Mouse (Mus musculus): ENCODE data around the gene Smpd1.

The Smpd1 gene

DNA sequence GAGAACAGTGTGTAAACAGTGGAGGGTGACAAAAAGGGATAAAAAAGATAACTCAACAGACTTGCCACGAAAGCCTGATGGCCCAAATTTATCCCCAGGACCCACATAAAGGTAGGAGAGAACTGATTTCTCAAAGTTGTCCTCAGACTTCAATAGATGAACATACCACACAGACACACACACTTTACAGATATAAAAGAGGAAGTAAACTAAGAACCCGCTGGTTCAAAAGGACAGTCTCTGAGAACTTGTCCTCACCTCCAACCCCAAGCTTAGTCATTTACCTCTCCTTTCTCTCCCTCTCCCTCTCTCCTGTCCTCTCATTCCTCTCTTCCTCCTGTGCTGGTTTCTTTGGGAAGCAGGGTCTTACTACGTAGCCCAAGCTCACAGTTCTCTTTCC is 8.2 kb downstream of the Smpd1 start:
- no peak for DNase-seq (ENCODE audit: low spot score)

DNA sequence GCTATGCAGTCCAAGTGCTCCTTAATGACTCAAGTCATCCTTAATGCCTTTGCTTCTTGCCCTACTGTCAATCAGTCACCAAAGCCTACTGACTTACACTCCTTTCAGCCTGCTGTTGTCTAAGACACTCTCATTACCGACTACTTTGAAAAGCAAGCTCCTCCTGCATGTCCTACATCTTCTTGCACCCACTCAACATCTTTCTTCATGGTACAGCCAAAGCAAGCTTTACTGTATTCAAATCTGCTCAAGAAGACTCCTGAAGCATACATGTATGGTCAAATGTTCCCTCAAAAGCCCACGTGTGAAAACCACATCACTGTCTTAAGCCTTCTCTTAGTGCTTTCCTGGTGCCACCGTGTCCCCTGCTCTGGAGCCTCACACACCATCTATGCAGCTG is 9.2 kb downstream of the Smpd1 start:
- no peak for DNase-seq (ENCODE audit: low spot score)

DNA sequence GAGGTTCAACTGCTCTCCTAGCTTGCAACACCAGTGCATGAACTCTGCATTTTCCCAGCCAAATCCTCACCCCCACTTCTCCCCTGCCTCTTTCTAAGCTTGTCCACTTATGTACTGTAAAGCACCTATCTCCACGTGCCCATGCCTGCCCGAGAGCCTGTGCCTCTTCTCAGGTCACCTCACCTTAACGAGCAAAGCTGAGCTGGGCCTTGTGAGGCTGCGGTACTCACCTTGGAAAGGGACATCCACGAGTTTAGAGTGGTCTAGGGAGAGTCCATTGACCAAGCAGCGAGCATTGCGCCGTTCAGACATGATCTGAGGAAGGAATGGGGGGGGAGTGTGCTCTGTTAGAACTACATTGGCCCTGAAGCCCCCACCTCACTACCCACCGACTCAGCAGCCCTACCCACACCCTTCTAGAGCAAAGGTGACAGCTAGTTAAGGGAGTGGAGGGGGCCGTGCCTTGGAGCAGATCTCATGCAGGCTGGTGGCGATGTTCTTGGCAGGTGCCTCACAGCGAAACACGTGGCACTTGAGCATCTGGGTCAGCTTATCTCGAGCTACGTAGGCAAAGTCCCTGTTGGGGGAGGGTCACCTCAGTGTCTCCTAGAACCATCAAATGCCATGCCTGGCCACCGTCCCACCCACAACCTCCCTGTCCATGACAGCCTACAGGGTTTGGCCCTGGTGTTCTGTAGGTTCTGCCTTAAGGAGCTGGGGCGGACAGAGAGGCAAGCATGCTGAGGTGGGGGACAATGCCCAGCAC is 11.1 kb downstream of the Smpd1 start:
- DNase-seq (ENCODE audit: low spot score): no peak

DNA sequence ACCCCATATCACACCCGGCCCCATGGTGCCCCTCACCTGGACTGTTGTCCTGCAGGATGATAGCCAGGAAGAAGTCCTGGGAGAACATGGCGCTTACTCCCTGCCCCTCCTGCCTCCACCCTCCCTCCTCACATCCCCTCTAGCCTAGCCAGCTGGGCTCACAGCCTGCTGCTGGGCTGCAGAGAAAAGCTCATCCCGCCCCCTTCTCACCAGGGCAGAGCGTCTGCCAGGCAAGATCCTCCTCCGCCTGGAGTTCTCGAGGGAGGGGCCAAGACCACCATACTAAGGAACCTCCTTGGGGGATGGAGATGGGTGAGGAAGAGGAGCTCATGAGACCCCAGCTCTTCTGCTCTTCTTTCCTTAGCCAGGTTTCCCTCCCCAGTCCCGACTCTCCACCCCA is 14.4 kb downstream of the Smpd1 start:
- DNase-seq (ENCODE audit: low spot score): no peak

DNA sequence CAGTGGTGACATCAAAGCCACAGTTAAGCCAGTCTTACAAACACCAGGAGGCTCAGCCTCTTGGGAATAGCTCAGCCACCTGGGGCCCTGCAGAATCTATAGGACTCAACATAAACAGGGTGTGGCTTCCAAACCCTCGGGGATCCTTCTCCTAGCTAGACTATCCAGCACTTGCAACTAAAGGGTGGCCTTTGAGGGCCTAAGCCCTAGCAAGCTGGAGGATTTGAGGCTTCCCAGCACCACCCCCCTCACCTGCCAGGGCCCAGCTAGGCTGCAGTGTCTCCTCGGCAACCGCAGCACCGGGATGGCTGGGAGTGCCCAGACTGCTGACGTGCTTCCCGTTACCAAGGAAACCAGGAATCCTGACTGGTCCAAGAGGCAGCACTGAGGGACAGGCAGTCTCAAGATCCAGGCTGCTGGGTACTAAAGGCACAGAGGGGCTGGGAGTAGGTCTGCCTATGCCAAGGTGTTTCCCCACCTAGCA is 14.9 kb downstream of the Smpd1 start:
- DNase-seq (ENCODE audit: low spot score): no peak

DNA sequence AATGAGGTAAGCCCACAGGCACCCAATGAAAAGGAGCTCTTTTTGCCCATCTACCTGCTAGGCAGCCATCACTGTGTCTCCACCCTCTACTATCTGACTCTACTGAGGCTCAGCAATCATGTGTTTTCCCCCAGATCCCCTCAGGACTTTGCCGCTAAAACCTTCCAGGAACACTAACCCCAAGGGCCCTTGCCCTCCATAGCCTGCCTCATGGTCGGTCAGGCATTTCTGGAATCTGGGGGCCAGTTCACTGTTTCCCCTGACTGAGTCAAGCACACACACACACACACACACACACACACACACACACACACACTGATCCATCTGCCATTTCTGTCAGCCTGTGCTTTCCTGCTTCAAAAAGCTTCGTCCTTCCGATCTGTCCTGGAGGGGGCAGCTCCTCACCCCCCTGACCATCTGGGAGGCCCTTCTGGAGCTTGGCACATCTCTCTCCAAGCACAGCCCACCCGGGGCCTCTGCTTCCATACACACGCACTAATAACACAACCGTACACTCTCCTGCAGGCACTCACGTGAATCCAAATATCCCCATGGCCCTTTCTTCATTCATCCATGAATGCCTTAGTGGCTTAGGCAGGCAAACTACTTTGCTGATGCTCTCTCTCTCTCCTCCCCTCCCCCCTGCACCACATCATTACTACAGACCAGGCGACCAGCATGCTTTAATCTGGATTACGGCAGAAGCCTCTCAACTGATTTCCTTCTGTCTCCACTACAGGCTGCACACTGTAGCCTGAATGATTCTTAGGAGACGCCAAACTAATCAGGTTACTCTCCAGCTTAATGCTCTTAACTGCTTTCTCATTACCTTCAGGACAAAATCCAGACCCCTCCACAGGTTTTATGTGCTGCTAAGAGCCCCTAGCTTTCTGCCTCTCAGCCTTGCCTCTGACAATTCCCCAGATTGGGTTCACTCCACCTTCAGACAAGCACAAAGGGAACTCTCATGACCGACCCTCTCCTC is 15.6 kb downstream of the Smpd1 start:
- DNase-seq (ENCODE audit: low spot score): no peak

DNA sequence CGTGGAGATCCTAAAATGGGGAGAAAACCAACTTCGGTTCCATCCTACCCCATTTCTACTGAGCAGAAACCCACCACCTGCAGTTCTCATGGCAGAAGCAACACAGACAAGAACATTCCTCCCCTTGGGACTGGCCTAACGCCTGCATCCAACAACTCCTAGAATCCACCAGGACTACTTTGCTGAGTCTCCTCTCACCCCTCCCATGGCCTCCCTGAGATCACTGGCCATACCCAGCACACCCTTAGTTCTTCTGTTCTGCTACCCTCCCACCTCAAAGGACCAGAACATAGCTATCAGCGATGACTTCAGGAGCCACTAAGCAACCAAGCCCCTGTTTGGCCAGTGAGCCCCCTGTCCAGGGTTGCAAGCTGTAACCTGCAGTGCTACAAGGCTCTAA is 16.6 kb downstream of the Smpd1 start:
- DNase-seq (ENCODE audit: low spot score): no peak

DNA sequence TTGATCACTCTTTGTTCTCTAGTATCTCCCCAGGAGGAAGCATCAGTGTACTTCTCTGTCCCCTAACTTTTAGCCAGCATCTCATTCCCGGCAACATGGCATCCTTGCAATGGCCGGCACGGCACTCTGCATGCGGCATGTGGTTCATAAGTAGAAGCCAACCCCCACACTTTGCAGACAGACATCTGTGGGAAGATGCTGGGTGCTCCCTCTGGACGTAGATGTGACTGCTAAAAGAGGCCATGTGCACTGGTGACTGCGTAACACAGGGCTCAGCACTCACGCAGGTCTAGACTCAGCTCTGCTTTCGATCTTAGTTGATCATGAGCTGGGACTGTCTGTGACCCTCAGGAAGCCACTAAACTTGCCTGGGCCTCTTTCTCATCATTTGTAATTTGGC is 18.8 kb downstream of the Smpd1 start:
- DNase-seq (ENCODE audit: low spot score): no peak

DNA sequence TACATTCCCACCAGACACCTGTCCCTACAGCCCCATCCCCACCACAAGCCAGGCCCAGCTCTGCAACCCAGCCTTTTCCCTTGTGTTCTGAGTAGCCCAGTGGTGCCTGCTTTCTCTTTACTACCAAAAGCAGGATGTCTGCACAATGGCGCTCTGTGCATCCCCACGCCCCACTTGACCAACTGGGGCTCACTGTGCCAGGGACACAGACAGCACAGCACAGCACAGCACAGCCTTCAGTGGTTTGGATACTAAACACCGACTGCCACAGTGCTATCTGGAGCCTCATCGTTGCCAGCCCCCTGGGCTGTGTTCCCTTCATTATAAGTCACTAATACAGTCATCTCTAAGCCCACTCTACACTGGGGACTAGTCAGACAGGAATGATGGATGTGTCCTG is 20.4 kb downstream of the Smpd1 start:
- no peak for DNase-seq (ENCODE audit: low spot score)

DNA sequence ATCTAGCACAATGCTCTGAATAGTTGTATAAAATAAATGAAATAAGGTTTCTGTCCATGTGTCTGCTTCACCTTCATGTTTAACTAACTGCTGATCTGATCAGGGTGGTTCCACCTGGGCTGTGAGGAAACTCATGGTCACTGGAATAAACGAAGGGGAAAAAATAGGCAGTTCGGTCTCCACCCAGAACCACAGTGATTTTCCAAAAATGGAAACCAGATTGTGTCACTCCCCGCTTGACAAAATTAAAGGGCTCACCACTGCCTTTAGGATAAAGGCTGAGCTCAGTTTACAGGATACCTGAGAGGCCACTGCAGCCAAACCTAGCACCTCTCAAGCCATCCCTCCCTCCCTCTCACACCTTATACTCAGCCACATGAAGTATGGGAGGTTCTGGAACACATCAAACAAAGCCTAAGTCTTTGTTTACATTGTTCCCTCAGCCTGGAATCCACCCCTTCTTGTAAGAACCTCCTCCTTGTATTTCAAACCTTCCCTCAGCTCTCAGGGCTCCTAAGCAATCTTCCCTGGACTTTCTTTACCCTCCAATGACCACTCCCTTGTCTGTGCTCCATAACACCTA is 22.1 kb downstream of the Smpd1 start:
- DNase-seq (ENCODE audit: low spot score): no peak

DNA sequence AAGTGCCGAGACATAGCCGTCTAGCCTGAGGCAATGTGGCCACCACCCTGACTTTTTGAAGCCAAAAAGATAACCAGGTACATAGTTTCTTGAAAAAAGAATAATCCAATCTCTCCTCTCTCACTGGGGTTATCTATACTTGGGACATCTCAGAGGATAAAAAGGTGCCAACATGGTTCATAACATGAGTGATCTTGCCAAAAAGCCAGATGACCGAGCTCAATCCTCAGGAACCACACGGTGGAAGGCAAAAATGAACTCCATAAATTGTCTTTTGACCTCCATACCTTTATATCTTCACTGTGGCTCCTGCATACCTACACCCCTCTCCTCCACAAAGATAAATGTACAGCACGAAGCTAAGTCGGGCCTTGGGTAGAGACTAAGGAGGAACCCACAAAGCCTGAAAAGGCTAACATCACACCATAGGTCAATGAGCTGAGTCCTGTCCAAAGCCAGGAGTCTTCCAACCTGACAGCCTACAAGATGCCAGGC is 23.3 kb downstream of the Smpd1 start:
- DNase-seq (ENCODE audit: low spot score): no peak

DNA sequence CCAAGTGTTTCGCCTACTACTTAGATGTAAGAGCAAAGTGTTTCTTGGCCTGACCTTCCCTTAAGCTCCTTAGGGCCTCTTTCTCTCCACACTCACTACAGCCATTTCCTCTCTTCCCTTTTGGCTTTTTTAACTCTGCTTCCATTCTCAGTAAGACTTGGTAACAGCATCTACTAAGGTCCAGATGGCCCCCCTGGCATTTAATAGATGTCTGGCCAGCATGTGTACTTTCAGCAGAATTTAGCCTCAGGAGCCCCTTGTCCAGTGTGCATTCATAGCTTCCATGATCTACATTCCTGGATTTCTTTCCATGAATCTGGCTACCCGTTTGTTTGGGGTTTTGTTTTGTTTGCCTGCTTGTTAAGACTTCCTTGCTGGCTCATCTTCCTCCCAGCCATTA is 24.3 kb downstream of the Smpd1 start:
- no peak for DNase-seq (ENCODE audit: low spot score)

DNA sequence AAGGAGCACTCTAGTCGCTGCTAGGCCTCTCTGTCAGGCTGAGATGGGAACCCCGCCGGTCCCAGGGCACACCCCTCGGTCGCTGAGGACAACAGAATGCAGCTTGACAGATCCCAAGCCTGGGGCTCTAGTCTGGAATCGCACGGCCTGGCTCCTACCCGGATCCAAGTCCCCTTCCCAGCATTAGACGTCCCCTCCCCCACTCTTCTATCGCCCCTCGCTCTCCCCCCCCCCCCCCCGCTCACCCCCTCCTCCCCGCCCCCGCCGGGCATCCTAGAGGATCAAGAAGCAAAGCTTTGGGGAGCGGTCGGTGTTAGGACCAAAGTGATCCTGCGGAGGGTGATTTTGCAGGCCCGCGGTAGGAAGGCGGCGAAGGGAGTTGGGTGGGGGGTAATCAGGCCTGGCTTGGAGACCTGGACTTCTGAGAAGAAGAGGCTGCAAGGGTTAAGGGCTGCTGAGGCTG is 26.5 kb downstream of the Smpd1 start:
- no peak for DNase-seq (ENCODE audit: low spot score)

DNA sequence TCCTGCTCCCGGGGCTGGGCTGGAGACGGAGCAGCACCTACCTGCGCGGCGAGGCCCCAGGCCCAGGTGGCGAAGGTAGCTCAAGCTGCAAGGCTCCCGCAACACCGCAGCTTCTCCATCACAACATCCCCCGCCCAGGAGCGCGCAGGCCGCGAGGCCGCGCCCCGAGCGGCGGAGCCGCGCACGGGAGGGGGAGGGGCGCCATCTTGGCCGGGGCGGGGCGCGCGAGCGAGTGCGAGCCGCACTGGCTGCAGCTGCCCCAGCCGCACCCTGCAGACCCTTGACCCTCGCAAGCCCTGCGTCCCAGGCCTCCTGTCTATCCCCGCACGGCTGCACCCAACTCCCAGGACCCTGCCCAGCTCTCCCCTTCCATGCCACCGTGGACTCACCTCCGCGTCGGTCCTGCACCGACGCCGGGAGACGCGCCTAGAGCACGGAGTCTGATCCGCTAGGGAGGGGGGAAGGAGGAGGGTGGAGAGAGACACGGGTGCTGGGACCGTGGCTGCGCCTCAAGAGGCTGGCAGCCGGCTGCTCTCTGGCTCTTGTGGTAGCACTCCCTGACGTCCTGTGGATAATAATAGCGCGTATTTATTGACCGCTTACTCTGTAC is 27.0 kb downstream of the Smpd1 start, which contains the start of gene Apbb1:
TSS of gene Apbb1 (minus strand) at position 560 of the 610 bp plus-strand sequence.
- DNase-seq (ENCODE audit: low spot score): no peak

DNA sequence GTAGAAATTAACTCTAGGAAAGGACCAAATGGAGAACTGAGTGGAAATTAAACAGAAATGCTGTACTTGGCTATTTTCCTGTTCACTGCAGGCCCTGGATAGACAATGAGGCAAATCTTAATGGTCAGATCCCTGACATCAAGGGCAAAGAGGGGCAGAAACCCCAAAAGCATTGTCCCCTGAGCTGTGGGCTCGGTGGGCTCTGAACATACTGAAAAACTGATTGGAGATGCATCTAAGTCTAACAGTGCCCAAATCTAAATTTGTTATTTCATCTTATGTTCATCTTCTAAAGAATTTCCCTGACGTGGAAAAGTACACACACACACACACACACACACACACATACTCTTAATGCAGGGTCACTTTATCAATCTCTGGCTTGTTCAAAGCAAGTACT is 27.8 kb downstream of the Smpd1 start:
- DNase-seq (ENCODE audit: low spot score): no peak

DNA sequence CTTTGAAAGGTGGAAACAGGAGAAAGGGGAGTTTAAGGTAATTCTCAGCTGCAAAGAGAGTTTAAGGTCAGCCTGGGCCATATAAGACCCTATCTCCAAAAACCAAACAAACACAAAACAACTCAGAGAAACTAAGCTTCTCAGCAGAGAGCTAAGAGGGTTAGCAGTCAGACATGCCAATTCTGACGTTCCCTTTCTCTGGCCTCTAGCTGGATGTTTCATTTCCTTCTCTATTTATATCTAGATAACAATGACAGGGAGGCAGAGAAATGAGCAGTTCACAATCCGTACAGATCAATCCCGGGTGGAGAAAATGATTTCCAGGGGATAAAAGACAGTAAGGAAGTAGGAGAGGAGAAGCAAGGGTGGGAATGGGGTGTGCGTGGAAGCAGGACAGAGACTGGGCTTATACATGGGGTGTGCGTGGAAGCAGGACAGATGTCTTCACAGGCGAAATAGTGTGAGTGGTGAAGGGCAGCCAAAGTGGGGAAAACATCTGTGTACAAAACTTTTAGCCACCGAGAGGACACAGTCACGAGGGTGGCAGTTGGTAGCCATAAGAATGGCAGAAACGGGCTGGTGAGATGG is 34.3 kb downstream of the Smpd1 start:
- no peak for DNase-seq (ENCODE audit: low spot score)

DNA sequence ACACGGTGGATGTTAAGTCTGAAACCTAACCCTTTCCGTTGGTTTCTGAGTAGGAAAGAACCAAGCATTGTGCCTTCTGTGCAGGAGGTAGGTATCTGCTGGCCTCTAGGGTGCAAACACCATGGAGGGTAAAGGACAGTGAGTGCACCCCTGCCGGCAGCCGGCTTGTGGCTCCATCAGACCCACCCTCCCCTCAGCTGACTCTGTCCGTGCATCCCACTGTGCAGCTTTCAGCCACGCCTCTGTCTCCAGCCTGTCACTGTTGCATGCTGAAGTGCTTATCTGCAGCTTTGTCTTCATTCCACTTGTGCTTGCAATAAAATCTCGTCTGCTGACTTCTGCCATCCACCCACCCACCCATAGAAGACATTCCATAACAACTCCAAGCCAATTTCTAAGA is 35.9 kb downstream of the Smpd1 start:
- no peak for DNase-seq (ENCODE audit: low spot score)

DNA sequence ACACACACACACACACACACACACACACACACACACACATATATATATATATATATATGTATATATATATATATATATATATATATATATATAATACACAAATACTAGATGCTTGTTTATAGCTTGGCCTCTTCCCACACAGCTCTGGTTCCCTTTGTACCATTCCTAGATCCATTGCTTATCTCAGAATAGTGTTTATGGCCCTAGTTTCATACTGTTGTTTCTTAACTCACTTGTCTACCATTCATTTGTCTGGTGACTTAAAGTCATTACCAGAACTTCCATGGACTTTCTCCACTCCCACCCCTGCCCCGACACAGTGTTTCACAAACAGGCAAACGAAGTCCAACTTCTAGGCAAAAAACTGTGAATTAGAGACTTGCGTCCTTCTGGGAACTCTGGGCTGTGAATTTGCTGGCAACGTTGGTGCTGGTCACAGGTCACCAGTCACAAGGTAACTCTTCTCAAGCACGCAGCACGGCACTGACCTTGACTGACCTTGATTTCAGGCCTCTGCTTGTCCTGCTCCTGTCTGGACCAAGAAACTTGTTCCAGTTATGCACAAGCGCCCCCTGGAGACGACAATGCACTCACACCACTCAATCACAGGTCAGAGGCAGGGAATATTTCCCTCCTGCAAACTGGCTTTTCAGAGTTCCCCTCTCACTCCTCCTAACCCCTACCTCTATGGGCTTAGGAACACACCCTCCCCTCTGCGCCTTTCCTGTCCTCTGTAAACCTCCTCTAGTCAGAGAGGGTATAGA is 48.9 kb downstream of the Smpd1 start:
- DNase-seq (ENCODE audit: low spot score): no peak

Data from urinary bladder, postnatal 10 days (tissue).